Mouse (Mus musculus): Measurements from ENCODE around the gene Fbxo9.
"Not testable (repeated sequence)": the region's sequence is repeated elsewhere in the genome, so short reads cannot be mapped to it uniquely, and the experiment has no call there.

Gene Fbxo9

DNA sequence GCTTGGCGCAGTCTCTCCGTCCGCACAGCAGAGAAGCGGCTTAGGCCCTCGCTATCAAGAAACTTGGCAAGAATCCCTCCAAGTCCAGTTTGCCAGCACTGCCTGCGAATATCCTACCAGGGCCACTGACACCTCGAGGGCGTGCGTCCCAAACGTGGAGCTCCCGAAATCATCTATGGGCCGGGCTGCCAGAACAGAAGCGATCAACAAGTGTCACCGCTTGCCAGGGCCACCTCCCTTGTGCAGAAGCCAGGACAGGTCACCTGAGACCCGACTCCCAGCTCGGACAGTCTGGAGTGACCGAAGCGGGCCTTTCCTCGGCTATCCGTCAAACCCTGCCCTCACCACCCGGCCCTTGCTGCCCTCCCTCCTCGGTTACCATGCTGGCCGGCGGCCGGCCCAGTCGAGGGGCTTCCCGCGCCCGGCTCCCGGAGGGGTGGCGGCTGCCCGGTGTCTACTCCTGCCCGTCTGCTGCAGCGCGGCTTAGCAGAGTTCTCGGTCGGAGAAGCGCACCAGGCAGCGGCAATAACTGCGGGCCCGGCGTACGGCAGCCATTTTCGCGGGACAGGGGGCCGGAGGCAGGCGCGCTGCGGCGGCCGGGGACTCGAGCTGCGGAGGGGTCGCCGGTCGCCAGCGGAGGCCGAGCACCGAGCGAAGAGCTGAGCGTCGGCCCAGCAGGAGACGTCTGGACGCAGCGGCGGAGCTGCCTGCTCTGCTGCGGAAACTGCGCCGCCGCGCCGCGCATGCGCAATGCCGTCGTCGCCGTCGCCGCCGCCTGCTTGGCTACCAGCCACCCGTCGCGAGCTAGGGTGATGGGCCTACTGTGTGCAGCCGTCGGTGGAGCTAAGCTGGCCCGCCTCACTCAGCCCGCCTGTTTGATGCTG lies 711 bp downstream of the Fbxo9 start:
- peak; percentile 76 for DNase-seq (ENCODE audit: low read depth, low spot score)

DNA sequence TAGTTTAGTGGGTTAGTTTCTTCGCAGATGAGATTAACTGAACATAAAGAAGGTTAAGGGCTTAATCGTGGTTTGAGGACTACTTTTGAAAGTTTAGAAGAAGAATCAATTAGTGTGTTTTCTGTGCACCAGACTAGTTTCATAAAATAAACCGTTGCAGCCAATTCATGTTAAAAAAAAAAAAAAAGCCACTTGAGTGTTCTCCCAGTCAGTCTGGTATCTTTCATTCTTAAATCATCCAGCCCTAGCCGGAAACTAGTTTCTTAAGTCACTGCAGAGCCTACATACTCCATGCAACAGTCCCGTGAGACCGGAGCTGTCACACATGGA lies 1.3 kb downstream of the Fbxo9 start:
- no peak for DNase-seq (ENCODE audit: low read depth, low spot score)

DNA sequence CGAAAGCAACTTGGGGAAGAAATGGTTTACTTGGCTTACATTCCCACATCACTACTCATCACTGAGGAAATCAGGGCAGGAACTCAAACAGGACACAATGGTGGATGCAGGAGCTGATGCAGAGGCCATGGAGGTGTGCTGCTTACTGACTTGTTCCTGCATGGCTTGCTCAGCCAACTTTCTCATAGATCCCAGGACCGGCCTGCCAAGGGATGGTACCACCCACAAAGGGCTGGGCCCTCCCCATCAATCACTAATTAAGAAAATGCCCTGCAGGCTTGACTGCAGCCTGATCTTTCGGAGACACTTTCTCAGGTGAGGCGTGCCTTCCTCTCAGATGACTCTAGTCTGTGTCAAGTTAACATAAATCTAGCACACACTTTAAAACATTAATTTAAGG lies 2.0 kb downstream of the Fbxo9 start:
- no peak for DNase-seq (ENCODE audit: low read depth, low spot score)

DNA sequence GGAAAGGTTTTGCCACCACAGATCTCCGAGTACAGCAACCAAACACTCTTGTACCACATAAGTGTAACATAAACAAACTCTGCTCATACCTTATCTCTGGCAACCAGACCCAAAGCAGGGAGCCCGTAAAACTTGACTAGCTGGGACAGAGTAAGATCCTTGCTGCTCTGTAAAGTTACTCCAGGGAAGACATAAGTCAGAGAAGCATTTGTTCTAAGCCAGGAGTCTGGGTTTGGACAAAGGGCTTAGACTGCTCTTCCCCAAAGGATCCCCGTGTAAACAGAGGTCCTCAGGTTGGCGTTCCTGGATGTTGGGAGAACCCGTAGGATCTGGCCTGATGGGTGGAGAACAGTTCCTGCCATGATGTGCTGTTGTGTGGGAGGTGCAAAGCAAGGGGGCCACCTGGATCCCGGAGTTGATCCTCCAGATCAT lies 3.3 kb downstream of the Fbxo9 start:
- DNase-seq (ENCODE audit: low read depth, low spot score) = no peak

DNA sequence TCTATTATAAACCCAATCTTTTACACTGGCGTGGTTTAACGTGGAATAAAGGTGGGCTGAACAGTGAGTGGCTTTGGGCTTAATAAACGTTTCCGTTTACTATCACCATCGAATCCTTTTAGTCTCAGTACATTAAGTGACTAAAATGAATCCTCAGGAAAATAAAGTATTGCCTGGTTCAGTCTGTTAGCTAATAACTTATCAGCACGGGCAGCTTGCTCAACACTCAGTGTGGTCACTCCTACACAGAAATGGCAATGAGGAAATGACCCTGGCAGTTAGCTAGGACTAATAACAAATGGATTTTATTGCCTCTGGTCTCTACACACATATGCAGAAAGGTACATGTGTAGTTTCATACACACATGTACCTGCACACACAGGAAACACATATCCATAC lies 3.9 kb downstream of the Fbxo9 start:
- DNase-seq (ENCODE audit: low read depth, low spot score) = no peak

DNA sequence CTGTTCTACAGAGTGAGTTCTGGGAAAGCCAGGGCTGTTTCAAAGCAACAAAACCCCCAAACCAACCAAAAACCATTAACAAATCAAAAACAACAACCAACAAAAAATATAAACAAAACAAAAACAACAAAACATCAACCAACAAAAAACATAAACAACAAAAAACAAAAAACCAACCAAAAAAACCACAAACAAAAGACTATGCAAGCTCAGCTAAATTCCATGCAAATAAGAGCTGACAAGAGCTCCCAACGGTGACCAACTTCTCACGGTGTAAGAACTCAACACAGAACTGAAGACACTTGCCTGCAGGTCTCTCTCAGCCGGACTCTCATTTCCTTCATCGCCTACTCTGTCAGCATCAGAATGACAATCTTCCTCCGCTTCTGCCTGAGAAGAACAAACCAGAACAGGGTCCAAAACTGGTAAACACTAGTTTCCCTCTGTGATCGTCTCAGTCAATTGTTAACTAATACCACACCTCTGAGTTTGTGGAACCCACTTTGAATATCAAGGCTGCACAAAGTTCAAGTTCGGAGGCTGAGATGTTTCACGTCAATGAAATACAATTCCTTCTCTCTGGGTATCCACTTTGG lies 4.8 kb downstream of the Fbxo9 start:
- DNase-seq (ENCODE audit: low read depth, low spot score) = no peak

DNA sequence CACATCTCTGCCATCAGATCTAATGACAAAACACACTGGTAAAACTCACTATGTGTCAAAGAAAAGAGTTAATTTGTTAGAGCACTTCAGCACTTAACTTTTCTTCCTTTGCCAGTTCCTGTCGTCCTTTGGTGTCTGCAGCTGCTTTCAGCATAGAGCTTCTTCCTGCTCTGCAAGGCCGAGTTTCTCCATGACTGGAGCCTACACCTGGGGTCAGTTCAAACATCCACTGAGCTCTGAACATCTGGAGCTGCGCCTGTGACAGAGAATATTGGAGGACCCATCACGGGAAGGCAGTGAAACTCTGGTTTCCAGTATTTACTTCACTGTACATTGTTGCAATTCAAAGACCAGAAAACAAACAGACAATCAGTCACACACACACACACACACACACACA lies 7.4 kb downstream of the Fbxo9 start:
- no peak for DNase-seq (ENCODE audit: low read depth, low spot score)

DNA sequence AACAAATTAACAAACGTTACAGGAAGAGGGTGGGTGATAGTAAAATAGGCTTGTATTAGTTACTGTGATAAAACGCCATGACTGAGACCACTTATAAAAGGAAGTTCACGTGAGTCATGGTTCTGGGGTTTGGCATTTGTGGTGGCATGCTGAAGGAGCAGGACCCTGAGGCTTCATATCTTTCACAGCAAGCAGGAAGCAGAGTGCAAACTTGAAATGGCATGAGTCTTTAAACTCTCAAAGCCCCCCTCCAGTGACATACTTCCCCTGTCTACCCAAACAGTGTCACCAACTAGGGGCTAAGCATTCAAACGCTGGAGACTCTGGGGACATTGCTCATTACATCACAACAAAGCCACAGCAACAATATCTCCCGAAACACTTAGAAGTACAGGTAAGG lies 7.9 kb downstream of the Fbxo9 start:
- no peak for DNase-seq (ENCODE audit: low read depth, low spot score)

DNA sequence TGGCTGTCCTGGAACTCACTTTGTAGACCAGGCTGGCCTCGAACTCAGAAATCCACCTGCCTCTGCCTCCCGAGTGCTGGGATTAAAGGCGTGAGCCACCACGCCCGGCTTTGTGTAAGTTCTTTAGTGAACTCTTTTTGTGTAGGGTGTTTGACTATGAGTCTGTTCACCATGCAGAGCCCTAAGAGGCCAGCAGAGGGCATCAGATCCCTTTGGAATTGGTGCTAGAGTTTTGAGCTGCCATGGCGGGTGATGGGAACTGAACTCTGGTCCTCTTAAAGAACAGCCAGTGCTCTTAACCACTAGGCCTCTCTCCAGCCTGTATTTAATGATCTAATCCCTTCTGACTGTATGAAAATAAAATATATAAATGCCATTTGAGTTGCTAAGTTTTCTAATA lies 12.5 kb downstream of the Fbxo9 start:
- peak; percentile 32 for DNase-seq (ENCODE audit: low read depth, low spot score)

DNA sequence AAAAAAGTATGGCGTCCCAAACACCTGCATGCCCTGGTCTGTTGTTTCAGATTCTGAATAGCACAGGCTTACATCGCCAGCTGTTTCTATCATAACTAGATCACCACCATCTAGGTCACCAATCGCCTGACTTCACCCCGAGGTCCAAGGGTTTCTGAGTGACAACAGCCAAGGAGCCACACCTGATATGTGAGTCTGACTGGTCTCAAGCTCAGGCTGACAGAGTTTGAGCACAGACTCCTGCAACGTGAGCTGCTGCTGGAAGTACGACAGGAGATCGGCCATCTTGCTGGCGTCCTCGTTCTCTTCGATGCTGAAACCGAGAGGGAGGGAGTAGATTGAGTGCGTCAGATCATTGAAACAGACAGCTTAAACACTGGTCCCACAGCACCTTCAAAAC lies 13.2 kb downstream of the Fbxo9 start:
- no peak for DNase-seq (ENCODE audit: low read depth, low spot score)

DNA sequence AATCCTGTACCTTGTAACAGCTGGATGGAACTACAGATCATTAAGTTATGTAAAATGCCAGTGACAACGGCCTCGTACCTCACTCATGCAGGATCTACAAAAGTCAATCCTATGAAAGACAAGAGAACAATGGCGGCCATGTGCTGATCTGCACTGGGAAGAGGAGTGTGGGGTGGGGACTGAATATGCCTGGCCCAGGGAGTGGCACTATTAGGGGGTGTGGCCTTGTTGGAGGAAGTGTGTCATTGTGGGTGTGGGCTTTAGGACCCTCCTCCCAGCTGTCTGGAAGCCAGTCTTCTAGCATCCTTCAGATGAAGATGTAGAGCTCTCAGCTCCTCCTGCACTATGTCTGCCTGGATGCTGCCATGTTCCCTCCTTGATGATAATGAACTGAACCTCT lies 18.3 kb downstream of the Fbxo9 start:
- no peak for DNase-seq (ENCODE audit: low read depth, low spot score)

DNA sequence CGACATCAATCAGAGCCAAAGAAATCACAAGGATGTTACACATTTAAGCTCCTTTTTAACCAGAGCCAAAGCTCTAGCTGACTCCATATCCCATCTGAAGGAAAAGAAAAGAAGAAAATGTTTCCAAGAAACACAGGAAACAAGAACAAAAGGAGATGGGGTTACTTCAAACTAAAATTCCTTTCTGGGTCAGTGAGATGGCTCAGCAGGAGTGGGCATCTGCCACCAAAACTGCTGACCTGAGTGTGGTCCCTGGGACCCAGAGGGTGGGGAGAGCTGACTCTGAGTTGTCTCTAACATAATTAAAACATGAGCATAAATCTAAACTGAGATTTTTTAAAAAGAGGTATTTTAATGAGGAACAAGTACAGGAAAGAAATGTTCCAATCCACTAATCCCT lies 19.0 kb downstream of the Fbxo9 start:
- no peak for DNase-seq (ENCODE audit: low read depth, low spot score)

DNA sequence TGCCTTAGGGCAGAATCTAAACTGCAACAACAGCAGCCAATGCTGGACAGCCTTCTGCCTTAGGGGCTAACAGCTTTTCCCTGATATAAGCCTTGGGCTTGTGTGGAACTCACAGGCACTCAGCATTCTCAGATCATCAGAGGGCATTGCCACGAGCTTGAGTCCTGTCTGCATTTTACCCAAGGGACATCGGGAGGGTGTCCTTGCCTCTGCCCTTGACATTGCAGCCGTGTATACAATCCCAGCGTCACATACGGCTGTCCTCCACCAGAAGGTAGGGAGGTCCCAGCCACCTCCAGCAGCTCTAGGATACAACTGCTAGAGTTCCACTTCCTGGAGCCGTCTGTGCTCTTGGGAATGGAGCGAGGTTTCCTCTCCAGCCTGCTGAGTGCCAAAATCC lies 19.9 kb downstream of the Fbxo9 start:
- no peak for DNase-seq (ENCODE audit: low read depth, low spot score)

DNA sequence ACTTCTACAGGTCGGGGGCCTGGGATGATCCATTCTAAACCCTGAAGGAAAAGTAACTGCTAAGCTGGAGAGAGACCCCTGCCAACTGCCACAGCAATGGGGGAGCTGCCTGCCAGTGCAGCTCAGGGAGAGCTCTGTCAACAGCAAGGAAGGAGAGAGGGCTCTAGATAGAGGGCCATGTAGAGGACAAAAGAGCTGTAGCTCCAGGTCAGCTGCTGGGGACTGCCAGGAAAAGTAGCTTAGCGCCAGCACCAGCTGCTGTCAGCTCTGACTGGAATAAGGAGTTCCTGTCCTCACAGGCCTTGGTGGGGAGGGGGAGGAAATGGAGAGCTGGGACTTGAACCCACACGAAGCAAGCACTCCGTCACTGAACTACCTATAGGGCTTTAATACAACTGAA lies 20.3 kb downstream of the Fbxo9 start:
- no peak for DNase-seq (ENCODE audit: low read depth, low spot score)

DNA sequence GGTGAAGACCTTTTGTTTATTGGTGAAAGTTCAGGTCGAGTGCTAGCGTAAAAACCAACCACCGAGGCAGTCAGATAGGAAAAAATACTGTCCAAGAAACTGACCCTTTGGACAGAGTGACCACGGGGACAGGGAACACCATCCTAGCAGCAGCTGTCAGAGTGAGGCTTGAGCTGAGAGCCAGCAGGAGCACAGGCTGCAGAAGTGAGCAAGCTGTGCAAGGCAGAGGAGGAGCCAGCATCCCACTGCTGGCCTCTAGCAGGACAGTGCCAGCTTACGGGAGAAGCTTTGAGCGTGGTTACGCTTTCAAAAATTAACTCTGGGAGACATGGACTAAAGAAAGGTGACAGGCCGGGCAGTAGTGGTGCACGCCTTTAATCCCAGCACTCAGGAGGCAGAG lies 21.1 kb downstream of the Fbxo9 start:
- DNase-seq (ENCODE audit: low read depth, low spot score) = no peak

DNA sequence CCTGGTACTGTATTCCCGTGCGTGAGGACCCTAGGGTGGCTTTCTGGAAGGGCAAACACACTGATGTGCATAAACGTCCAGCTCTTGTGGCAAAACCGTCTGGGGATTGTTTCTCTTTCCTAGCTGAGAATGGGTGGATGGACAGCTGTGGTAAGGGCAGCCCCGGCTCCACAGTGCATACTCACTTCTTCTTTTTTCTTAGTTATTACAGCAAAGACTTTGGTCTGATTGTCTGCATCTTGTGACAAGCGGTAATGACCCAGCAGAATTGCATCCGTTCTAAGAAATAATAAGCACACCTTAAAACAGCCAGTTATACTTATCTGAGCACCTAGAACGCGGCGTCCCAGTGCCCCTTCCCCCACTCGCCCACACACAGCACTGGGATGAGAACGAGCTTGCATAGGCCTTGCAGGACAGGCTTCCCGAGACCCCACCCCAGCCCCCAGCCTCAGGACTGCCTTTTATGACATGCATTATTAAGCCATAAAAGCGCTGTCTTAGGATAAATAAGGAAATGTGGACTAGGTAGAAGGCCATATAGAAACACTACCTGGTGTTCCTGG lies 23.1 kb downstream of the Fbxo9 start:
- no peak for DNase-seq (ENCODE audit: low read depth, low spot score)

DNA sequence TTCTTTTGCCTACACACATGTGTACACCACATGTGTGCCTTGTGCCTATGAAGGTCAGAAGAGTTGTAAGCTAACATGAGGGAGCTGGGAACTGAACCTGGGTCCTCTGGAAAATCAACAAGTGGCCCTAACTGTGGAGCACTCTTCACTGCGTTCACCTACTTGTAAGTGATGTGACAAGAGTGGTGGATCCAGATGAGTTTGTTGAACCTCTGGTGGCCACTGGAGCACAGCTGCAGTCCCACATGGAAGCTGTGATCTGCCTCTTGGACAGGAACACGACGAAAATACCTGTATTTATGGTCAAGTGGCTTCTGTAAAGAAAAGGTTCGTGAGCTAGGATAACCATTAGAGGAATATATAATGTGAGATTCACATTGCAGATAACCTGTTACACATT lies 24.5 kb downstream of the Fbxo9 start:
- no peak for DNase-seq (ENCODE audit: low read depth, low spot score)

DNA sequence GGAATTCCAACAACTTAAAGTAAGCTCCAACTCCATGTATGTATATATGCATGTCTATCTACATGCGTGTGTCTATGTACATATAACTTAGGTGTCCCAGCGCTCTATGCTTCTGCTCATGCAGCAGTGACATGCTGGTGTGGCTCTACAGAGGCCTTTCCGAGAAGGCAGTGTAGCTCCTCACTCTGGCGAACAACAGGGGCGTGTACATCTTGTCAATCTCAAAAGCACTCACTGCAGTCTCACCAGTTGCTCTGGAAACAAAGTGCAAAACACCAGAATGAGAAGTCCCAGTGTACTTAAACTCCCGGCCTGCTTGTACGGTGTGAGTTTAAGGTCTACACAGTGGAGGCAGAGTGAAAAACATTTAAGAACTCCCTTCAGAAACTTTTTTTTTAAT lies 27.0 kb downstream of the Fbxo9 start:
- DNase-seq (ENCODE audit: low read depth, low spot score) = no peak

DNA sequence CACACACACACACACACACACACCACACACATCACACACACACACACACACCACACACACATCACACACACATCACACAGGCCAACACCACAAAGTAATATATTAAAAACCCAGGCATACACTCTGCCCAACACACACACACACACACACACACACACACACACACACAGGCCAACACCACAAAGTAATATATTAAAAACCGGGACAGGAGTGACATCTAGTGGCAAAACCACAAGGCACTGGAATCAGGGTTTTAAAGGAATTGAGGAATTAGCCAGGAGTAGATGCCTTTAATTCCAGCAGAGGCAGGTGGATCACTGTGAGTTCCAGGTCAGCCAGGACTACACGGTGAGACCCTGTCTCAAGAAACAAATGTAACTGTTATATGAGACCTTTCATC lies 30.6 kb downstream of the Fbxo9 start:
- peak; percentile 53 for DNase-seq (ENCODE audit: low read depth, low spot score)

DNA sequence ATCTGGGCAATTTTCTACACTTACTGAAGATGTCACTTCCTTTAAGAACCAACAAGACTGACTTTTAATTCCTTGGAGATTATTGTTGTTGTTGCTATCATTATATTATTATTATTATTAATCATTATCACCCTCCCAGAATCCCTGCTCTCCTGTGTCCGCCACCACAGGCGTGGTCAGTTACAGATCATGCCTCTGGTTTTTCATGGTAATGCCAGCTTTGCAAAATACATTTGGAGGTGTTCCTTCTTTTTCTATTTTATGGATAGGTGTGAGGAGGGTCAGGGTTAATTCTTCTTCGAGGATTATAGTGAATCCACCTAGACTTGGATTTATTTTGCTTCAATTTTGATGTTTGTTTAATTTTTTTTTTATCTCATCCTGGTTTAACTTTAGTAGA lies 33.6 kb downstream of the Fbxo9 start:
- DNase-seq (ENCODE audit: low read depth, low spot score) = no peak

DNA sequence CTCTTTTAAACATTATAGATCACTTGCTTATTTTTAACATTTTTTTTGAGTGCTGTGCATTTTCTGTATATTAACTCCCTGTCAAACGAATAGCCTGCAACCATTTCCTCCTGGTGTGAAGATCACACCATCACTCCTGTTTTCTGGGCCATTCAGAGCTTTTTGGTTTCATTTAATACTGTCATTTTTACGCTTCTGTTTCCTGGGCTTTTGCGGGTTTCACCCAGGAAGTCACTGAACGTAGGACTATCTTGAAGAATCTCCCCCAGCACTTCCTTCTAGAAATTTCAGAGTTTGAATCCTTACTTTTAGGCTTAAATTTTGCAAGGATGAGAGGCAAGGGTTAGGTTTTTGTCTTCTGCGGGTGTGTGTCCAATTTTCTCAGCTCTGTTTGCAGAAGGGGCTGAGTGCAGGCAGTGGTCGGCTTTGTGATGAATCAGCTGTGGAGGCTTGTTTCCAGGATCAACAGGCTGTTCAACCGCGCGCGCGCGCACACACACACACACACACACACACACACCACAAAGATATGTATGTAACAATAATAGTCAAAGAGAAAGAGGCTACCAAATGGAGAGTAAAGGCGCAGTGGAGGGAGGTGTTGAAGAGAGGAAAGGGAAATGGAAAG lies 35.0 kb downstream of the Fbxo9 start:
- no peak for DNase-seq (ENCODE audit: low read depth, low spot score)

DNA sequence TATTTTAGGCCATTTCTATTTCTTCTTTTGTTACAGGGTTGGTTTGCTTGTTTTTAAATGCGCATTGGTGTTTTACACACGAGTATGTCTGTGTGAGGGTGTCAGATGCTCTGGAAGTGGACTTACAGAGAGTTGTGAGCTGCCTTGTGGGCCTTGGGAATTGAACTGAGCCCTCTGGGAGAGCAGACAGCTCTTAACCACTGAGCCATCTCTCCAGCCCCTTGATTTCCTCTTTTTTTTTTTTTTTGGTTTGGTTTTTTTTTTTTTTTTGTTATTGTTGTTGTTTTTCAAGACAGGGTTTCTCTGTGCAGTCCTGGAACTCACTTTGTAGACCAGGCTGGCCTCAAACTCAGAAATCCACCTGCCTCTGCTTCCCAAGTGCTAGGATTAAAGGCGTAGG lies 35.6 kb downstream of the Fbxo9 start:
- DNase-seq (ENCODE audit: low read depth, low spot score) = not testable (repeated sequence)

DNA sequence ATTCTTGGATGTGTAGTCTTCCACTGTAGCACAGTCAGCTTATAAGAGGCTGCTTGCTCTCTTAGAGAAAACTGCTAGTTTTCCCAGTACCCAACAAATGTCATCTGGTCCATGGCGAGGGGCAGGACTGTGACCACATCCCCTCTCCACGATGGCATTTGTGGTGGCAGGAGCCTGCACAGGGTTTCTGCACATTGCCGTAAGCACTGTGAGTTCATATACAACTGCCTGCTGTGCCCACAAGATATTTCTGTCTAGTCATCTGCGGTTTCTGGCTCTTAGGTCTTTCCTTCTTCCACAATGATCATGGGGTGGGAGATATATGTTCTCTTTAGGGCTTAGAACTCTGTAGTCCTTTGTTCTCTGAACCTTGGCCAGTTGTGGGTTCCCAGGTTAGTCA lies 37.2 kb downstream of the Fbxo9 start:
- no peak for DNase-seq (ENCODE audit: low read depth, low spot score)
